13 mouse cellular contexts compared by ENCODE assay signal in the genomic region with DNA sequence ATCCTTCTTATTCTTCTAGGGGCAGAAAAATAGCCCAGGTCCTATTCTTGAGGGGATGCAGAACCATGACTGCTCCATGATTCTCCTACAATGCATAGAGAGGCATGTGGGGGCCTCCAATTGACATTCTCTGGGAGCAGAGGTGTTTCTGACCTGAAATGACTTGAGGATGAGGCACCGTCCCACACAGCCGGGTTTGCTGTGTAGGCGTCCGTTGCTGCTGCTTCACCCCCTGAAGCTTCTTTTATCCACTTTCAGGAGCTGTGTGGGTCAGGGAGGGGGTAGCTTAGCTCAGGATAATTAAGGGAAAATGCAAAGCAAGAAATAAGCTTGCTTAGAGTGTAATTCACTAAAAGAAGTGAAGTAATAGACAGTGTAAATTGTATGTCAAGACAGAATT.
"Had no signal": no experiment of that assay in that cellular context is flagged by ENCODE, and none has a peak within 500 bp of the region (broad histone marks: within the 10 kb centered on the region; RNA-seq: fewer than 3 reads in every experiment).

No protein-coding gene starts in this region.

- DNase-seq: lung, adult 18-20 months; lung, embryonic 14.5 days; lung, postnatal 10 days; lung, postnatal 4 days; midbrain, embryonic 14.5 days; retina, postnatal 1 day; right cerebral cortex, postnatal 25 days; right cerebral cortex, postnatal 4 days; spleen, adult 18-20 months; thymus, adult 18-20 months; thymus, postnatal 14 days; thymus, postnatal 36 days had no signal

- ATAC-seq: midbrain, embryonic 16.5 days had no signal
